Mouse (Mus musculus) midbrain, embryonic 16.5 days (tissue): ENCODE measurements around the gene Ccdc194. TPM values are rescaled to one million over a fixed set of nuclear protein-coding genes. Genes with fewer than 3 reads are reported as not detected.

Experiments
- ATAC-seq: fragments of 200-750 bp; cut with Nextera tagmentation; 2 replicates; pipeline ENCODE4 v1.8.0; 2017; ENCODE audit warnings: moderate TSS enrichment
- H3K27ac ChIP-seq: fragments of 300-500 bp; sonication (generic); 2 replicates; pipeline ENCODE4 v1.5.1; 2014; ENCODE audit warnings: mild to moderate bottlenecking, low read length, mixed read lengths
- H3K27me3 ChIP-seq: fragments of 300-500 bp; sonication (generic); 2 replicates; pipeline ENCODE4 v1.6.1; 2014; ENCODE audit warnings: low read depth, low read length, mixed read lengths; ENCODE audit not compliant: control insufficient read depth, insufficient read depth
- H3K36me3 ChIP-seq: fragments of 300-500 bp; sonication (generic); 2 replicates; pipeline ENCODE4 v1.6.1; 2014; ENCODE audit warnings: mild to moderate bottlenecking, low read length, moderate library complexity, mixed read lengths; ENCODE audit not compliant: control insufficient read depth, insufficient read depth
- H3K4me1 ChIP-seq: fragments of 300-500 bp; sonication (generic); 2 replicates; pipeline ENCODE4 v1.6.1; 2014; ENCODE audit warnings: mild to moderate bottlenecking, low read length, mixed read lengths; ENCODE audit not compliant: control insufficient read depth, insufficient read depth
- H3K4me2 ChIP-seq: fragments of 300-500 bp; sonication (generic); 2 replicates; pipeline ENCODE4 v1.6.1; 2014; ENCODE audit warnings: mild to moderate bottlenecking, low read length, mixed read lengths
- H3K4me3 ChIP-seq: fragments of 300-500 bp; sonication (generic); 2 replicates; pipeline ENCODE4 v1.5.1; 2014; ENCODE audit warnings: low read depth, mild to moderate bottlenecking, low read length, moderate library complexity, mixed read lengths
- H3K9ac ChIP-seq: fragments of 300-500 bp; sonication (generic); 2 replicates; pipeline ENCODE4 v1.6.1; 2014; ENCODE audit warnings: low read depth, low read length, mixed read lengths
- H3K9me3 ChIP-seq: fragments of 300-500 bp; sonication (generic); replicated peaks from 2 replicates; pipeline ENCODE4 v1.6.1; 2014; ENCODE audit warnings: mild to moderate bottlenecking, low read length, mixed read lengths; ENCODE audit not compliant: control insufficient read depth, poor library complexity, severe bottlenecking
- WGBS: fragments of 180-500 bp; shearing (Covaris S2); extraction: QIAGEN DNeasy Blood & Tissue Kit; methylation state at CpG from one replicate; pipeline ENCODE4 v1.1.7; 2014; 5-methylcytosine and 5-hydroxymethylcytosine counted together
- polyA plus RNA-seq: library from polyadenylated mRNA; unstranded; fragments of >200 nt; fragmentation: Nextera tagmentation; extraction: Ambion mirVana; gene quantifications from 2 replicates; pipeline ENCODE4 v1.2.1, GENCODE M21; 2015

Ccdc194 gene
- polyA plus RNA-seq, 1 experiment from 2014 or later, result not detected

DNA sequence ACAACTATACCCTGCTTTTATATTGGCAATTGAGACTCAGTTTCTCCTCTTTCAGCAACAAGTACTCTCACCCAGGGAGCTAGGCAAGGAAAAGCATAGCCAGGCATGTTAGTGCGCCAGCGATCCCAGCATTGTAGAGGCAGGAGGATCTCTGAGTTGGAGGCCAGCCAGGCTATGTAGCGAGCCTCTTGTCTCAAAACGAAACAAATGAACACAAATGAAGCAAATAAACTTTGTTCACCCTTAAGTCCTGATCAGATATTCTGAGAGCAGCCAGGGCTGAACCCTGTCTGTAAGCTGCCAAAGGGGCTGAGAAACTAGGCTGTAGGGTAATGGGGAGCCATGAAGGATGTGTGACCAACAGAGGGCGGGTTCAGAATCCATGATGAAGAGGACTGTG, 29.7 kb downstream of the Ccdc194 start:
- Histone ChIP-seq H3K36me3 (peaks cover 12% of the 10 kb centered on the region), H3K27me3 (no peaks in the 10 kb centered on the region), H3K9me3 (no peaks in the 10 kb centered on the region), H3K4me2 (no peak overlapping the region), H3K4me3 (no peak overlapping the region), H3K9ac (no peak overlapping the region), H3K4me1 (no peaks in the 10 kb centered on the region; the same call in 1 of the 2 replicates), H3K27ac (no peak overlapping the region)
- 93% methylated on average over 5 of the region's 5 CpGs for WGBS
- no peak for ATAC-seq

DNA sequence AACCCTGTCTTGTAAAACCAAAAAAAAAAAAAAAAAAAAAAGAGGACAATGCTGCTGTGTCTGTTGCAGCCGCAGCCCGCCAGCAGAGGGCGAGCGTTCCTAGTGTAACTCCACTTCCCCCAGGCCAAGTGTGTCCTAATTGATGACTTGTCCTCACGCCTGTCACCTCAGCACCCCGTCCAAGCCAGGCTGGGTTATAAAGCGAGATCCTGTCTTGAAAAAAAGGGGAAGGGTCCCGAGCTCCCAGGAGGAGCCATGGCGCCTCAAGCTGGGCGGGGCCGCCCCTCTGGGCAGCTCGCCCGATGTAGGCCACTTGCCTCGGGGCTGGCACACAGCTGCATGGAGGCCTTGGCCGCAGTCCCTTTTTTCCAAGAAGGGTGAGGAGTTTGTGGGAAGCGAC, 30.5 kb downstream of the Ccdc194 start:
- H3K4me2 ChIP-seq, result no peak overlapping the region
- ATAC-seq, result peak; percentile 51
- no peak overlapping the region for H3K4me3 ChIP-seq
- peaks cover 12% of the 10 kb centered on the region for H3K36me3 ChIP-seq
- no peaks in the 10 kb centered on the region for H3K27me3 ChIP-seq
- no peak overlapping the region for H3K27ac ChIP-seq
- 24% methylated on average over 15 of the region's 16 CpGs for WGBS
- H3K9me3 ChIP-seq, result no peaks in the 10 kb centered on the region
- H3K4me1 ChIP-seq, result no peaks in the 10 kb centered on the region; the same call in 1 of the 2 replicates
- 0 out of 2 replicates have a peak overlapping the region, but pooled peaks have one; percentile 20 for H3K9ac ChIP-seq

DNA sequence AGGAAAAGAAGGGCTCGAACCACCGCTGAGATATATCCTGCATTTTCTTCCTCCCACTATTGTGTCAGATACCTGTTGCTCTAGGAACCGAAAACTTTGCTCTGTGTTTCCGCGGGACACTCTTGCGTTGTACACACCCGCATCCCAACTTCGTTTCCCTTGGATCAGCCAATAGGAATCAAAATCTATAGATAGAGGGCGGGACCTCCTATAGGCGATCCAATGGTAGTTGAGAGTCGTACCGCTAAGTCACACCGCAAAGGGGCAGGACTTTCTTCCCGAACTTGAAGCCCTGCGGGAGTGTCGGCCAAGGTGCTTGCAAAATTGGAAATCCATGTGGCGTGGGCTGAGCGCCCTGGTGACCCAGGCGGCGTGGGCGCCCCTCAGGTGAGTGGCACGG, 37.1 kb downstream of the Ccdc194 start:
- ATAC-seq, result peak; percentile 84
- Histone ChIP-seq H3K9me3 (no peaks in the 10 kb centered on the region), H3K27me3 (no peaks in the 10 kb centered on the region), H3K4me2 (peak overlapping the region; percentile 99), H3K9ac (peak overlapping the region; percentile 76), H3K27ac (no peak overlapping the region), H3K4me3 (peak overlapping the region; percentile 79), H3K4me1 (peaks cover 27% of the 10 kb centered on the region), H3K36me3 (peaks cover 12% of the 10 kb centered on the region)
- WGBS, result 0% methylated on average over 22 of the region's 22 CpGs

DNA sequence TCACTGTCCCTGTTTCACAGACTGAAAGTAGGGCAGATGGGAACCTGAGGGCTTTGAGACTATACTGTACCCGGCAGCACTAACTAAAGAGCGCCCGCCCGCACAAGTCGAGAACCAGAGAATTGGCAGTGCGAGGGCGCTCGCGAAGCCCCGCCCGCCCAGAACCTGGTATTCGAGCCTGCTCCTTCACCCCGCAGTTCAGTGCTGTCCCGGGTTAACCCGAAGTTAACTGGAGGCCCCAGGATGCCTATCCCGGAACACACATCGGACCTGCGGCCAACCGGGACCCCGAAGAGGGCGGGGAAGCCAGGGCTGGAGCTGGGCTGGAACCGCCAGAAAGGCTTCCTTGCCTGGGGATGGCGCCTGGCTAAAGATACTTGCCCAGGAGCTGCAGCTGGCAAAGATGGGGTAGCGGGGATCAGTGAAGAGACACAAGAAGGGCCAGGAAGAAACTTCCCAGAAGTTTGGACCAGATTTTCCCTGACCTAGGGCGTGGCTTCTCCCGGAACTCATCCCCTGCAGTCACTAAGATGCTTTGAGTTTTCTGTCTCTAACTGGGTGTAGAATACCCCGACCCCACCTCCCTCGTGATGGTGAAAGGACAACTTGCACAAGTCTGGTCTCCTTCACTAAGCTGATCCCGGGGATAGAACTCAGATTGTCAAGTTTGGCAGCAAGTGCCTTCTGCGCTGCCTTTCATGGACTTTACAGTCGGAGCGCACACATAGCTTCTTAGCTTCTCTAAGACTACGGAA, 37.6 kb downstream of the Ccdc194 start, which contains the start of gene Gtpbp3:
Gtpbp3 (plus strand) TSS at position 413 of the 755 bp plus-strand sequence.
- peaks cover 29% of the 10 kb centered on the region for H3K4me1 ChIP-seq
- ATAC-seq, result peak; percentile 43
- H3K9me3 ChIP-seq, result no peaks in the 10 kb centered on the region
- H3K9ac ChIP-seq, result peak within 1 kb of the TSS; percentile 76
- peaks cover 14% of the 10 kb centered on the region for H3K36me3 ChIP-seq
- peak within 1 kb of the TSS; percentile 48 for H3K27ac ChIP-seq
- H3K4me2 ChIP-seq, result peak within 1 kb of the TSS; percentile 99
- no peaks in the 10 kb centered on the region for H3K27me3 ChIP-seq
- H3K4me3 ChIP-seq, result peak within 1 kb of the TSS; percentile 79
- WGBS, result under 1% methylated on average over 33 of the region's 33 CpGs

DNA sequence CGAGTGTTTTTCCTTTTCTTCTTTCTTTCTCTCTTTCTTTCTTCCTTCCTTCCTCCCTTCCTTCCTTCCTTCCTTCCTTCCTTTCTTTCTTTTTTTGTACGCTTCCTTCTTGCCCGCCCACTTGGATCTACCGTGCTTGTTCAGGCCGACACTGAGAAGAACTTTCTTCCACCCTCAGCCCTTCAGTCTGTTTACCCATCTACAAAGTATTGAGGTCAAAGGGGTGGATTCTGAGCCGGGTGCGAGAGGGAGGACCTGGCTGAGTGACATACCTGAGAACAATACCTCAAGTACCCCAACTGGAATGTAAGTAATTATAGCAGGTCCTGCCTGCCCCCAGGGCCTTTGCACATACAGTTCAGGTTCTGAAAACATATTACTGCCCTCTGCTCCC, 39.4 kb downstream of the Ccdc194 start:
- 18% methylated on average over 7 of the region's 7 CpGs for WGBS
- Histone ChIP-seq H3K27me3 (no peaks in the 10 kb centered on the region), H3K9ac (peak overlapping the region; percentile 60), H3K4me1 (peaks cover 29% of the 10 kb centered on the region), H3K9me3 (no peaks in the 10 kb centered on the region), H3K36me3 (peaks cover 7% of the 10 kb centered on the region), H3K4me2 (peak overlapping the region; percentile 92), H3K4me3 (peak overlapping the region; percentile 93), H3K27ac (peak overlapping the region; percentile 66)
- no peak for ATAC-seq

DNA sequence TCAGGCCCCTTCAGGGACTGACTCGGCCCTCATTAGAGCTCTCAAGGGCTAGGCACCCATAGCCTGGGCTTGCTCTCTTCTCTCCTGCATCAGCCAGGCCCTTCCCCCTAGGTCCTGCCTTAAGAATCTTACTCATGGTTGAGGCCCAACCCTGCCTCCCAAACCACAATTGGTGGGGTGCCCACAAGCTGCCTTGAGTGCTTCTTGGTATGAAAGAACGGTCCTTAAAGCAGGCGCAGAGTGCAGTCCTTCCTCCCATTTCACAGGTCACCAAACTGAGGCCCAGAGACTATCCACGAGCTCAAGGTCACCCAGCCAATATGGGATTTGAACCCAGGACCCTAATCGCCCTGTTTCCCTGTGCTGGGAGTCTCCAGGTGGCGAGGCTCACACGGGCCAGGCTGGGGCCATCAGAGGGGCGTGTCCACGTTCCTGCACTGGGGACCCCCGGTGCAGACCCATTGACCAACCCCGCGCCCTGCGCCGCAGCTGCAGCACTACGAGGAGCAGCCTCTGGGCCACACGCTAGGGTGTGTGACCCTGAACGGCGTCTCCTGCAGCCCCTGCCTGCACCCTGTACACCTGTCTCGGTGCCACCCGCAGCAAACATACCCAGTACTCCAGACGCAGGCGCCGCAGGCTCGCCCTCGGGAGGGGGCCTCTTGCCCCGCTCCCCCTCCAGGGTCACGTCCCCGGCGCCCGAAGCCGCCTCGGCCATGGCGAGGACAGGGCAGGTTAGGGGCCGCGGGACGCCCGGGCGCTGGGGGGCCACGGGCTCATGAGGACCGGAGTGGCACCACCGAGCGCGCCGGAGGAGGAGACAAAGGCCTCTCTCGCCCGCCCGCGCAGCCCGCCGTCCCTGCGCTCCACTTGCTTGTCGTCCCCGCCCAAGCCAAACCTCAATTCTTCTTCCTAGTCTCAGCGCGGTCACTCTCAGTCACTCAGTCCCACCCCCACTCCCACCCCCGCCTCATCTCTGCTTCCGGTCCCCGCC, 40.1 kb downstream of the Ccdc194 start, which contains the start of gene Ano8:
Ano8 (minus strand) TSS at position 822 of the 994 bp plus-strand sequence.
- peak within 1 kb of the TSS; percentile 87 for H3K27ac ChIP-seq
- H3K9ac ChIP-seq, result peak within 1 kb of the TSS; percentile 98
- 5% methylated on average over 54 of the region's 58 CpGs for WGBS
- H3K4me2 ChIP-seq, result peak within 1 kb of the TSS; percentile 92
- H3K27me3 ChIP-seq, result no peaks in the 10 kb centered on the region
- H3K9me3 ChIP-seq, result no peaks in the 10 kb centered on the region
- peaks cover 29% of the 10 kb centered on the region for H3K4me1 ChIP-seq
- peak within 1 kb of the TSS; percentile 93 for H3K4me3 ChIP-seq
- ATAC-seq, result peak; percentile 77
- H3K36me3 ChIP-seq, result peaks cover 10% of the 10 kb centered on the region

DNA sequence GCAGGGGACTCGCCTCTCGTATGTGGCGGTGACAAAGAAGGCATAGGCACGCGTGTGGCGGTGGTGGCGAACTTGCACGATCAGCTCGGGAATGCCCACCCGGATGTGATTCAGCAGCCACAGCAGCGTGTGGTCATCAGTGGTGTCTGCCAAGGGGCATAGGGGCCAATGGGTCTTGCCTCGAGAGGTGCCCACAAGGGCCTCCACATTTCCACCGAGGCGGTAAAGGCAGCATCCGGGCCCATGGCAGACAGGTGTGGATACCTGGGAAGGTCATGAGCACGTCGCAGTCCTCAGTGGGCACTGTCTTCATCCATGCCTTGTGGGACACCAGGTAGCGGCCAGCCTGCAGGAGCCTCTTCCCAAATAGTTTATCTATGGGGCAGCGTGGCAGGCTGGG, 40.8 kb downstream of the Ccdc194 start:
- Histone ChIP-seq H3K36me3 (peaks cover 14% of the 10 kb centered on the region), H3K4me3 (peak overlapping the region; percentile 93), H3K9me3 (no peaks in the 10 kb centered on the region), H3K4me1 (peaks cover 29% of the 10 kb centered on the region), H3K9ac (peak overlapping the region; percentile 98), H3K4me2 (peak overlapping the region; percentile 92), H3K27ac (no peak overlapping the region), H3K27me3 (no peaks in the 10 kb centered on the region)
- 94% methylated on average over 19 of the region's 19 CpGs for WGBS
- ATAC-seq, result no peak

DNA sequence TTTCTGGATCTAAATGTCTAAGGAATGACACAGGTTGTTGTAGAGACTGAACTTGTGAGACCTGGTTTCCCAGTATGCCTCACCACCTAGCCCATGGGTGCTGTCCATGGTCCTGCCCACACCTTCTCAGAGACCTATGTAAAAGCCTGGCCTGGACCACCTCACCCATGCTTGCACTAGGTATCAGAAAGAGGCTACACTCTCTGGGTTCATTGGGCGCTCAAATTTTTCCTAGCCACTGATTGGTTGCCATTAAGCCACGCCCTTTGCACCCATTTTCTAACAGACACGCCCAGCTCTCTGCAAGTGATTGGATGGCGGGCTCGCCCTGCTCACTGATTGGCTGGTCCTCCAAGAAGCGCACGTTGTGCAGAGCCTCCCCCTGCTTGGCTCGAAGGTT, 41.6 kb downstream of the Ccdc194 start:
- Histone ChIP-seq H3K9me3 (no peaks in the 10 kb centered on the region), H3K27ac (no peak overlapping the region), H3K4me1 (peaks cover 21% of the 10 kb centered on the region), H3K9ac (no peak overlapping the region), H3K4me2 (no peak overlapping the region), H3K4me3 (no peak overlapping the region), H3K27me3 (no peaks in the 10 kb centered on the region), H3K36me3 (peaks cover 18% of the 10 kb centered on the region)
- 57% methylated on average over 8 of the region's 8 CpGs for WGBS
- ATAC-seq, result no peak
